Mouse (Mus musculus): Measurements from ENCODE around the gene Abr.
A peak's percentile ranks its signal among the peaks of the same experiment; 100 is the strongest.

Abr gene

GRCm38 (mm10) chr11:76493811-76494274 is 128.3 kb downstream of the Abr start:
- DNase-seq (ENCODE audit: low spot score) = no peak

- DNase-seq (ENCODE audit: low spot score) = no peak
These were observed 128.9 kb downstream of the Abr start for GRCm38 (mm10) chr11:76493167-76493566.

- no peak for DNase-seq (ENCODE audit: low spot score)
These were observed 130.3 kb downstream of the Abr start for GRCm38 (mm10) chr11:76491817-76492216.

GRCm38 (mm10) chr11:76489407-76489806 is 132.7 kb downstream of the Abr start:
- DNase-seq (ENCODE audit: low spot score) = no peak

GRCm38 (mm10) chr11:76487024-76487423 is 135.1 kb downstream of the Abr start:
- no peak for DNase-seq (ENCODE audit: low spot score)

- no peak for DNase-seq (ENCODE audit: low spot score)
These were observed 138.1 kb downstream of the Abr start for GRCm38 (mm10) chr11:76484033-76484432.

- no peak for DNase-seq (ENCODE audit: low spot score)
These were observed 138.9 kb downstream of the Abr start for GRCm38 (mm10) chr11:76483171-76483727.

GRCm38 (mm10) chr11:76482697-76483096 is 139.4 kb downstream of the Abr start:
- DNase-seq (ENCODE audit: low spot score) = no peak

- DNase-seq (ENCODE audit: low spot score) = no peak
These were observed 139.9 kb downstream of the Abr start for GRCm38 (mm10) chr11:76482183-76482582.

- no peak for DNase-seq (ENCODE audit: low spot score)
These were observed 142.4 kb downstream of the Abr start for GRCm38 (mm10) chr11:76479729-76480128.

- no peak for DNase-seq (ENCODE audit: low spot score)
These were observed 143.1 kb downstream of the Abr start for GRCm38 (mm10) chr11:76478676-76479655.

GRCm38 (mm10) chr11:76477095-76477525 is 145.0 kb downstream of the Abr start:
- DNase-seq (ENCODE audit: low spot score) = no peak

- DNase-seq (ENCODE audit: low spot score) = no peak
These were observed 145.6 kb downstream of the Abr start for GRCm38 (mm10) chr11:76476376-76477094.

- DNase-seq (ENCODE audit: low spot score) = no peak
These were observed 149.5 kb downstream of the Abr start for GRCm38 (mm10) chr11:76472617-76473016.

- no peak for DNase-seq (ENCODE audit: low spot score)
These were observed 152.7 kb downstream of the Abr start for GRCm38 (mm10) chr11:76469311-76469998.

- peak; percentile 40 for DNase-seq (ENCODE audit: low spot score)
These were observed 153.8 kb downstream of the Abr start for GRCm38 (mm10) chr11:76468347-76468746.

- DNase-seq (ENCODE audit: low spot score) = no peak
These were observed 154.6 kb downstream of the Abr start for GRCm38 (mm10) chr11:76467487-76468005.

GRCm38 (mm10) chr11:76467073-76467472 is 155.0 kb downstream of the Abr start:
- no peak for DNase-seq (ENCODE audit: low spot score)

GRCm38 (mm10) chr11:76465879-76466278 is 156.2 kb downstream of the Abr start:
- DNase-seq (ENCODE audit: low spot score) = no peak

- no peak for DNase-seq (ENCODE audit: low spot score)
These were observed 160.4 kb downstream of the Abr start for GRCm38 (mm10) chr11:76461696-76462095.

GRCm38 (mm10) chr11:76461201-76461600 is 160.9 kb downstream of the Abr start:
- no peak for DNase-seq (ENCODE audit: low spot score)

GRCm38 (mm10) chr11:76459489-76459888 is 162.6 kb downstream of the Abr start:
- DNase-seq (ENCODE audit: low spot score) = no peak
